Mouse (Mus musculus) heart, embryonic 14.5 days (tissue): ENCODE results near the gene Zkscan6. TPM values are rescaled to one million over a fixed set of nuclear protein-coding genes. Genes with fewer than 3 reads are reported as not detected.

Experiments
- ATAC-seq: fragments of 200-750 bp; cut with Nextera tagmentation; 2 replicates; pipeline ENCODE4 v1.8.0; 2017; ENCODE audit warnings: low read depth, moderate TSS enrichment; ENCODE audit not compliant: insufficient number of reproducible peaks, insufficient read depth, low FRiP score
- H3K27ac ChIP-seq, 2 experiments: fragments of 200-500 bp in 1 of 2; fragments of 300-500 bp in 1 of 2; sonication (generic) in 1 of 2; replicated peaks in 1 of 2; 2 replicates each; pipeline ENCODE4 v1.5.1; 2012 to 2014; ENCODE audit warnings: low read depth in 2 of 2, low read length in 2 of 2, control low read depth in 1 of 2, mild to moderate bottlenecking in 1 of 2, mixed read lengths in 1 of 2; ENCODE audit not compliant: control insufficient read depth in 1 of 2, insufficient read depth in 1 of 2
- H3K27me3 ChIP-seq: fragments of 300-500 bp; sonication (generic); 2 replicates; pipeline ENCODE4 v1.6.1; 2014; ENCODE audit warnings: mild to moderate bottlenecking, low read length, control low read depth; ENCODE audit not compliant: control insufficient read depth, insufficient read depth
- H3K36me3 ChIP-seq: fragments of 300-500 bp; sonication (generic); 2 replicates; pipeline ENCODE4 v1.6.1; 2014; ENCODE audit warnings: mild to moderate bottlenecking, control low read depth, low read length, mixed read lengths; ENCODE audit not compliant: control insufficient read depth, insufficient read depth
- H3K4me1 ChIP-seq, 2 experiments: fragments of 200-500 bp in 1 of 2; fragments of 300-500 bp in 1 of 2; sonication (generic) in 1 of 2; 2 replicates each; pipeline ENCODE4 v1.6.1; 2012 to 2014; ENCODE audit warnings: low read length in 2 of 2, control low read depth in 1 of 2, mixed read lengths in 1 of 2; ENCODE audit not compliant: control insufficient read depth in 2 of 2, insufficient read depth in 2 of 2
- H3K4me2 ChIP-seq: fragments of 300-500 bp; sonication (generic); 2 replicates; pipeline ENCODE4 v1.6.1; 2014; ENCODE audit warnings: mild to moderate bottlenecking, low read length
- H3K4me3 ChIP-seq, 2 experiments: fragments of 200-500 bp in 1 of 2; fragments of 300-500 bp in 1 of 2; sonication (generic) in 1 of 2; 2 replicates each; pipeline ENCODE4 v1.5.1; 2012 to 2014; ENCODE audit warnings: low read length in 2 of 2, mild to moderate bottlenecking in 2 of 2, control low read depth in 1 of 2, low read depth in 1 of 2, moderate library complexity in 1 of 2; ENCODE audit not compliant: control insufficient read depth in 1 of 2, insufficient read depth in 1 of 2
- H3K9ac ChIP-seq: fragments of 300-500 bp; sonication (generic); 2 replicates; pipeline ENCODE4 v1.6.1; 2014; ENCODE audit warnings: mild to moderate bottlenecking, low read length
- H3K9me3 ChIP-seq: fragments of 300-500 bp; sonication (generic); 2 replicates; pipeline ENCODE4 v1.6.1; 2016; ENCODE audit warnings: low read length, control low read depth; ENCODE audit not compliant: control insufficient read depth
- whole genome bisulfite sequencing: fragments of 180-500 bp; shearing (Covaris S2); extraction: QIAGEN DNeasy Blood & Tissue Kit; methylation state at CpG from one replicate; pipeline ENCODE4 v1.1.7; 2014; 5-methylcytosine and 5-hydroxymethylcytosine counted together
- polyA plus RNA-seq: library from polyadenylated mRNA; unstranded; fragments of >200 nt; fragmentation: Nextera tagmentation; extraction: Ambion mirVana; gene quantifications from 2 replicates; pipeline ENCODE4 v1.2.1, GENCODE M21; 2014

The Zkscan6 gene
- 8.3 and 9.1 TPM in 2 replicates for polyA plus RNA-seq

DNA sequence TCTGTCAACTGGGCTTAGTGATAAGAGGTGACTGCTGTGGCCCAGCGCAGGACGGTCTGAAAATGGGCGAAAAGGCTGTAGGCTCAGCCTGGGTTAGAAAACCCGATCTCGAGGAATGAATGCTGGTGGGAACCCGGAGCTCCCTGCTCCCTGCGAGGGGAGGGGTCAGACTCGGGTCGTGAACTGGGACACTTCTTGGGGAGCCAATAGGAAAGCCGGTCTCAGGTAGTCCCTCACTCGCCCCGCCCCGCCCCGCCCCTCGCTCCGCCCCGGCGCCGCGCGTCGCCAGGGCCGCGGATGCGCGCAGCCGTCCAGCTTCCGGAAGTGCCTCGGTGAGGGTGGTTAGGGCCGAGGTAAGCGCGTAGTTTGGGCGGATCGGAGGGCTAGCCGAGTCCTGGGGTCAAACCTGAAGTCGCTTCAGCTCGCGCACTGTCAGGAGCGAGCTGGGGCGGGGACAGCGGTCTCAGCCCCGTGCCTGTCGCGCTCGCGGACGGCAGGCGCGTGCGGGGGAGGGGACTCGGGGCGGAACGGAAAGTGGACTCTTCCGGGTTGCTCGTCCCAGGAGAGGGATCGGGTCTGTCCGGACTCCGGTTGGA lies at the start of gene Zkscan6:
Zkscan6 (plus strand) TSS at position 267 of the 596 bp plus-strand sequence.
- peak; percentile 95 for ATAC-seq
- H3K27ac ChIP-seq: peak within 1 kb of the TSS; percentile 74 to 86
- no peaks in the 10 kb centered on the region for H3K36me3 ChIP-seq
- H3K4me3 ChIP-seq: peak within 1 kb of the TSS; percentile 61 to 84
- peak within 1 kb of the TSS; percentile 86 for H3K4me2 ChIP-seq
- peak within 1 kb of the TSS; percentile 82 for H3K9ac ChIP-seq
- H3K27me3 ChIP-seq: no peaks in the 10 kb centered on the region
- WGBS: under 1% methylated on average over 57 of the region's 58 CpGs
- no peaks in the 10 kb centered on the region for H3K9me3 ChIP-seq
- peaks cover 2 to 18% of the 10 kb centered on the region in 2 experiments; a peak in 3 of 4 replicates for H3K4me1 ChIP-seq

- 0 out of 2 replicates have a peak, but pooled peaks cover 5% of the 10 kb centered on the region for H3K36me3 ChIP-seq
- peaks cover 0 to 5% of the 10 kb centered on the region in 2 experiments; a peak in 3 of 4 replicates for H3K4me1 ChIP-seq
- no peak for ATAC-seq
- H3K9ac ChIP-seq: no peak overlapping the region
- no peaks in the 10 kb centered on the region for H3K27me3 ChIP-seq
- no peak overlapping the region for H3K27ac ChIP-seq
- no peak overlapping the region for H3K4me2 ChIP-seq
- 63% methylated on average over 1 of the region's 1 CpGs for WGBS
- no peaks in the 10 kb centered on the region for H3K9me3 ChIP-seq
- H3K4me3 ChIP-seq: no peak overlapping the region
Measured at GRCm38 (mm10) chr11:65759350-65759749, 47.6 kb upstream of the Zkscan6 start.

DNA sequence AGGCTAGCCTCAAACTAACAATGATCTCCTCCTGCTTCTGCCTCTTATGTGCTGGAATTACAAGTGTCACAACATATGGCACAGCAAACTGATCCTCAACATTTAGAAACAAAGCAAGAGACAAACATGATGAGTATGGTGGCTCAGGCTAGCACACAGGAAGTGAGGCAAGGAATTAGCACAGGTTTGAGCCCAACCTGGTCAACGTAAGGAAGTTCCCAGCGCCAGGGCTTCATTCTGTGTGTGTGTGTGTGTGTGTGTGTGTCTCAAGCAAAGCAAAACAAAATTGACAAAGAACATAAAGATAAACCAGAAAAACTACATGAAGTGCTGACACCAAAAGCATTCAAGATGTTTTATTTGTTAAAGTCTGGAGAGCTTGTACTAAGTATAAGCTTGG lies 46.1 kb upstream of the Zkscan6 start:
- no peaks in the 10 kb centered on the region for H3K36me3 ChIP-seq
- no peak overlapping the region for H3K4me3 ChIP-seq
- H3K4me2 ChIP-seq: no peak overlapping the region
- ATAC-seq: no peak
- H3K9ac ChIP-seq: no peak overlapping the region
- H3K27ac ChIP-seq: no peak overlapping the region
- no peaks in the 10 kb centered on the region for H3K27me3 ChIP-seq
- H3K4me1 ChIP-seq: peaks cover 0 to 4% of the 10 kb centered on the region in 2 experiments; a peak in 3 of 4 replicates
- 91% methylated on average over 2 of the region's 2 CpGs for WGBS
- H3K9me3 ChIP-seq: no peaks in the 10 kb centered on the region

- no peaks in the 10 kb centered on the region for H3K27me3 ChIP-seq
- peaks cover 0 to 22% of the 10 kb centered on the region in 2 experiments for H3K4me1 ChIP-seq
- no peak for ATAC-seq
- H3K36me3 ChIP-seq: no peaks in the 10 kb centered on the region
- no peak overlapping the region for H3K27ac ChIP-seq
- H3K9ac ChIP-seq: no peak overlapping the region
- H3K4me3 ChIP-seq: no peak overlapping the region
- no peak overlapping the region for H3K4me2 ChIP-seq
- no peaks in the 10 kb centered on the region for H3K9me3 ChIP-seq
Measured at GRCm38 (mm10) chr11:65768445-65768844, 38.5 kb upstream of the Zkscan6 start.

DNA sequence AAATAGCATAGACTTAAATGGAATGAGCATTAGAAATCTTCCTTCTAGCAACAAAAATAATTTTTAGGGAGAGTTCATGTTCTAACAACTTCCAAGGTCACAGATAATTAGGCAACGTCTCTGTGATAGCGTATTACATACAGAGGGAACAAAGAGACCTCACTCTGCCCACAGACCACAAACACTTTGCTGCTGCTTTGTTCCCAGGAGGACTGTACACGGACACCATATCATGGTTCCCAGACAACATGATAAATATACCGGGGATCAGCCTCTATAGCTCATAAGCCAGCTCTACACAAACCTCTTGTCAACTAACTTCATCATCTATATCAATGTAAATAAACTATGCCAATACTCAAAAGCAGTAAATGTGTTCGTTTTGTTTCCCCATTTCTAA lies 37.0 kb upstream of the Zkscan6 start:
- peaks cover 3 to 28% of the 10 kb centered on the region in 2 experiments for H3K4me1 ChIP-seq
- no peak overlapping the region for H3K4me3 ChIP-seq
- no peak for ATAC-seq
- H3K9me3 ChIP-seq: no peaks in the 10 kb centered on the region
- H3K9ac ChIP-seq: no peak overlapping the region
- peak overlapping the region in 1 of 2 experiments; percentile 41; a peak in 1 of 4 replicates for H3K27ac ChIP-seq
- H3K27me3 ChIP-seq: no peaks in the 10 kb centered on the region
- no peak overlapping the region for H3K4me2 ChIP-seq
- WGBS: 37% methylated on average over 5 of the region's 5 CpGs
- no peaks in the 10 kb centered on the region for H3K36me3 ChIP-seq

DNA sequence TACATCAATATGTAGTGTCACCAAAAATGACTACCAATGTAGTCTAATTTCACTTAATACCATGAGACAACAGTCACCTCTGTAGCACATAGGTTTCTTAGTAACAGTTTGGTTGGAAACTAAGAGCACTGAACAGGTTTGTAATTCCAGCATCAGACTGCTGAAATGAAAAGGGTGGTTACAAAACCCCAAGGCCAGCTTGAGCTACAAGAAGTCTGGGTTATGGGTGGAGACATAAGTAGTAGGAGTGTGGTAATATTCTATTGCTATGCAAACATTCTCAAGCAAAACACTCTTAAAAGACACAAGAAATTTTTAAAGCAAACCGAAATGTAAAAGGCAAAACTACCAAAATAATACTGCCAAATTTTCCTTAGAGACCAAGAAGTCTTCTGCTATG lies 35.4 kb upstream of the Zkscan6 start:
- no peak overlapping the region for H3K4me2 ChIP-seq
- H3K36me3 ChIP-seq: no peaks in the 10 kb centered on the region
- no peak for ATAC-seq
- H3K9me3 ChIP-seq: no peaks in the 10 kb centered on the region
- 95% methylated on average over 1 of the region's 1 CpGs for WGBS
- no peak overlapping the region for H3K27ac ChIP-seq
- H3K9ac ChIP-seq: no peak overlapping the region
- H3K4me3 ChIP-seq: no peak overlapping the region
- H3K27me3 ChIP-seq: no peaks in the 10 kb centered on the region
- H3K4me1 ChIP-seq: peaks cover 3 to 30% of the 10 kb centered on the region in 2 experiments

DNA sequence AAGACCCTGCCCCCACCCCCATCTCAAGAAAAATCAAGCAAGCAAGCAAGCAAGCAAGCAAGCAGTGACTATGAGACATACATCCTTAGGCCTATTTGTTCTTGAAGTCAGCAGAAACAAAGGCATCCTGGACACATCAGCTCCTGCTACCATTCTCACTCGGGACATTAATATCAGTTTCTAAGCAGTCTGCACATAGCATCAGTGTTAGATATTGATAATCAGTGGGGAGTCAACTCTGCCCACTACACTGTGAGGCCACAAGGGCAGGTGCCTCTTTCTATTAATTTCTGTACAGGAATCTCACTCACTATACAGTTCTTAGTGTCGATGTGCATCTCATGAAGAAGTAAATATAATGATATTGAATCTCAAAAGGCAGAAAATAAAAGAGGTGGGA lies 33.4 kb upstream of the Zkscan6 start:
- no peak overlapping the region for H3K27ac ChIP-seq
- no peak overlapping the region for H3K9ac ChIP-seq
- no peaks in the 10 kb centered on the region for H3K36me3 ChIP-seq
- H3K4me2 ChIP-seq: no peak overlapping the region
- no peaks in the 10 kb centered on the region for H3K27me3 ChIP-seq
- no peaks in the 10 kb centered on the region for H3K9me3 ChIP-seq
- 75% methylated on average over 2 of the region's 2 CpGs for WGBS
- no peak overlapping the region for H3K4me3 ChIP-seq
- H3K4me1 ChIP-seq: peaks cover 6 to 43% of the 10 kb centered on the region in 2 experiments
- no peak for ATAC-seq
